Mouse (Mus musculus) midbrain, postnatal 0 days (tissue): Measurements from ENCODE around the gene Upk3bl. TPM values are rescaled to one million over a fixed set of nuclear protein-coding genes. Genes with fewer than 3 reads are reported as not detected.

Experiments used
- ATAC-seq: fragments of 200-750 bp; cut with Nextera tagmentation; 2 replicates; pipeline ENCODE4 v1.8.0; 2017; ENCODE audit warnings: moderate number of reproducible peaks, mild to moderate bottlenecking, moderate TSS enrichment, moderate library complexity; ENCODE audit not compliant: low FRiP score
- DNase-seq: peaks from one replicate; pipeline ENCODE4 v3.0.0-alpha.2; 2015; ENCODE audit warnings: low spot score
- H3K27ac ChIP-seq: fragments of 300-500 bp; sonication (generic); 2 replicates; pipeline ENCODE4 v1.5.1; 2014; ENCODE audit warnings: low read depth, mild to moderate bottlenecking, low read length, mixed read lengths
- H3K27me3 ChIP-seq: fragments of 300-500 bp; sonication (generic); 2 replicates; pipeline ENCODE4 v1.6.1; 2014; ENCODE audit warnings: low read length, control low read depth, mixed read lengths; ENCODE audit not compliant: insufficient read depth
- H3K36me3 ChIP-seq: fragments of 300-500 bp; sonication (generic); 2 replicates; pipeline ENCODE4 v1.6.1; 2014; ENCODE audit warnings: low read length, control low read depth, mixed read lengths; ENCODE audit not compliant: insufficient read depth
- H3K4me1 ChIP-seq: fragments of 300-500 bp; sonication (generic); 2 replicates; pipeline ENCODE4 v1.6.1; 2014; ENCODE audit warnings: mild to moderate bottlenecking, control low read depth, antibody characterized with exemption, low read length, mixed read lengths; ENCODE audit not compliant: insufficient read depth
- H3K4me2 ChIP-seq: fragments of 300-500 bp; sonication (generic); 2 replicates; pipeline ENCODE4 v1.6.1; 2014; ENCODE audit warnings: low read depth, mild to moderate bottlenecking, low read length, mixed read lengths; ENCODE audit not compliant: poor library complexity, severe bottlenecking
- H3K4me3 ChIP-seq: fragments of 300-500 bp; sonication (generic); 2 replicates; pipeline ENCODE4 v1.5.1; 2014; ENCODE audit warnings: low read depth, mild to moderate bottlenecking, low read length, moderate library complexity
- H3K9ac ChIP-seq: fragments of 300-500 bp; sonication (generic); replicated peaks from 2 replicates; pipeline ENCODE4 v1.6.1; 2014; ENCODE audit warnings: mild to moderate bottlenecking, low read length, moderate library complexity, mixed read lengths; ENCODE audit not compliant: poor library complexity, severe bottlenecking
- H3K9me3 ChIP-seq: fragments of 300-500 bp; sonication (generic); 2 replicates; pipeline ENCODE4 v1.6.1; 2016; ENCODE audit warnings: low read length, control low read depth
- CTCF ChIP-seq: IDR thresholded peaks from 2 replicates; pipeline ENCODE4 v1.5.1; 2016; ENCODE audit warnings: antibody characterized with exemption, mild to moderate bottlenecking
- WGBS: fragments of 180-500 bp; shearing (Covaris S2); extraction: QIAGEN DNeasy Blood & Tissue Kit; methylation state at CpG from one replicate; pipeline ENCODE4 v1.1.7; 2014; 5-methylcytosine and 5-hydroxymethylcytosine counted together
- polyA plus RNA-seq: library from polyadenylated mRNA; unstranded; fragments of >200 nt; fragmentation: Nextera tagmentation; extraction: Ambion mirVana; gene quantifications from 2 replicates; pipeline ENCODE4 v1.2.1, GENCODE M21; 2015
- total RNA-seq: library from RNA; depleted of rRNA; stranded (reverse); fragments of >200 nt; gene quantifications from 2 replicates; pipeline ENCODE4 v1.2.3, GENCODE M21; 2014

Upk3bl gene
- total and polyA plus RNA-seq, 2 experiments from 2014 or later, result not detected

DNA sequence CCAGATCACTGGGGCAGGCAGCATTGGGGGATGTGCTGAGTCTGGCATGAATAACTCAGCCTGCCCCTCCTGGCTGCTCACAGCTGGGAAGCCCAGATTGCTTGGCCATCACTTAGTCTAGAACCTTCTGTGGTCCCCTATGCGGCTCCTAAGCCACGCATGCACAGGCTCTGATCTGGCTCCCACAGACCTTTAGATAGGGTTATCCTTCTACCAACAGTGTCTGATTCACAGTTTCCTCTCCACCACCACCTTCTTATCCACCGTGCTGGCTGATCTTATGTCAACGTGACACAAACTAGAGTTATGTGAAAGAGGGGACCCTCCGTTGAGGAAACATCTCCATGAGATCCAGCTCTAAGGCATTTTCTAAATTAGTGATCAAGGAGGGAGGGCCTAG, 20.8 kb downstream of the Upk3bl start:
- Histone ChIP-seq H3K36me3 (no peaks in the 10 kb centered on the region), H3K9me3 (no peaks in the 10 kb centered on the region), H3K4me1 (no peaks in the 10 kb centered on the region), H3K27me3 (no peaks in the 10 kb centered on the region), H3K9ac (no peak overlapping the region), H3K27ac (no peak overlapping the region), H3K4me2 (no peak overlapping the region), H3K4me3 (no peak overlapping the region)
- 96% methylated on average over 5 of the region's 5 CpGs for WGBS
- no peak for TF ChIP-seq CTCF
- no peak for DNase-seq
- no peak for ATAC-seq

DNA sequence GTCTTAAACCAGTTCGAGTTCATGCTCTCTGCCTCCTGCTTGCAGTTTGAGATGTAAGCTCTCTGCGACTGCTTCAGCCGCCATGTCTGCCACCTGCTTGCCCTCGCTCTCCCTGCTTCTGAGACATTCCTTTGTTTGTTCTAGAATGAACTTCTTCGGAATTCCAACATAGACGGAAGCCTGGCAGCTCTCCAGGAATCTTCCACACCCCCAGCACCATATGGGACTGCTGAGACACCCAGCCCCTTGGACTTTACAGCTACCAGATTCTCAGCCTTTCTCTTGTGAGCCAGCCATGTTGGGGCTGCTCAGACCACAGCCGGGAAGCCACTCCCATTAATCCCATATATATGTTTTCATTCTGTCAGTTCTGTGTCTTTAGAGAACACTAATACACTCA, 22.0 kb downstream of the Upk3bl start:
- DNase-seq, result peak; percentile 2
- H3K27me3 ChIP-seq, result no peaks in the 10 kb centered on the region
- no peak overlapping the region for H3K4me3 ChIP-seq
- H3K27ac ChIP-seq, result no peak overlapping the region
- H3K9me3 ChIP-seq, result no peaks in the 10 kb centered on the region
- no peaks in the 10 kb centered on the region for H3K4me1 ChIP-seq
- no peak overlapping the region for H3K4me2 ChIP-seq
- no peak for TF ChIP-seq CTCF
- WGBS, result 44% methylated on average over 7 of the region's 7 CpGs
- H3K9ac ChIP-seq, result no peak overlapping the region
- no peak for ATAC-seq
- no peaks in the 10 kb centered on the region for H3K36me3 ChIP-seq

DNA sequence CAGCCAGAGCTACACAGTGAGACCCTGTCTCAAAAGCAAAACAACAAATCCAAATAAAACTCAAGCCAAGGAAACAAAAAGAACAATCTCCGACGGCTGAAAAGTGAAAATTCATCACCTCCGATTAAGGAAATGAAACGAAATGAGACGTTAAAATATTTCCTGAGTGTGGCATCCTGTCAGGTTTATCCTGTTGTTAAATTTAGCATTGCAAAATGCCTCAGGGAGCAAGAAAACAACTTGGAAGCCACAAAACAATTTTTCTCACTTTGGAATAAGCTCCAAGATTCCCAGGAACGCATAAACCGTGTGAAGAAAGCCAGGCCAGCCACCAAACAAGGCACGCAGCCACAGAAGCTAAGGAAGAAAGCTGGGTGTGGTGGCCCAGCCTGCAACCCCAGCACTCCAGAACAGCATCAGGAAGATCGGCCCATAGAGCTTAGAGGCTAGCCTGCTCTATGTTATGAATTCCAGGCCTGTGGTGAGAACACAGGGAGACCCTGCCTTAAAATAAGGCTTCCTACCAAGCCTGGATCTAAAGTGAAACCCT, 22.8 kb downstream of the Upk3bl start:
- no peaks in the 10 kb centered on the region for H3K9me3 ChIP-seq
- H3K4me1 ChIP-seq, result no peaks in the 10 kb centered on the region
- H3K4me2 ChIP-seq, result no peak overlapping the region
- 87% methylated on average over 9 of the region's 9 CpGs for WGBS
- no peak overlapping the region for H3K27ac ChIP-seq
- no peaks in the 10 kb centered on the region for H3K27me3 ChIP-seq
- ATAC-seq (no peak), DNase-seq (no peak)
- H3K36me3 ChIP-seq, result no peaks in the 10 kb centered on the region
- TF ChIP-seq CTCF, result no peak
- H3K9ac ChIP-seq, result no peak overlapping the region
- H3K4me3 ChIP-seq, result no peak overlapping the region

DNA sequence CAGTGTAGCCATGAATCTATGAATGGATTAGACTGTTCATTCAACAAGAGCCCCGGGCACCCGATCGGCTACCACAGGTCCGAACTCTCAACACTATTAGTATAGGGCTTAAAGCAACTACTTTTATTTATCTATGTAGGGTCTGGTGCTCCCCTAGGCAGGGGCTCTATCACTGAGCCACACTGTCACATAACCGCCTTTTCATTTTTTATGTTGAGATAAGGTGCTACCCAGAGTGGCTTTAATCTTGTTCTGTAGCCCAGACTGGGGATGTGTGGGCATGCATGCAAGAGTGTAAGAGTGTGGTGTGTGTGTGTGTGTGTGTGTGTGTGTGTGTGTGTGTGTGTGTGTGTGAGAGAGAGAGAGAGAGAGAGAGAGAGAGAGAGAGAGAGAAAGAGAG, 23.8 kb downstream of the Upk3bl start:
- no peak for DNase-seq
- no peak overlapping the region for H3K9ac ChIP-seq

DNA sequence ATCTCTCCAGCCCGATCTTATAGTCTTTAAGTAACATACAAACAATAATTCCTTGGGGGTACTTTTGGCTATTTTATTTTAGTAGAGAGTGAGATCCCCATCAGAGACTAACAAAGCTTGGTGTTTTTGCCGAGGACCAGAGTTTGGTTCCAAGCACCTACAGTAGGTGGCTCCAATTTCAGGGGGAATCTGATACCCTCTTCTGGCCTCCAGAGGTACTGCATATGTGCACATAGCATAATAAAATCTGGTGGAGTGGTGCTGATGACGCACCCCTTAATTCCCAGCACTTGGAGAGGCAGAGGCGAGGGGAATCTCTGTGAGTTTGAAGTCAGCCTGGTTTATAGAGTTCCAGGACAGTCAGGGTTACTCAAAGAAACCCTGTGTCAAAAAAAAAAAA, 28.1 kb downstream of the Upk3bl start:
- WGBS, result 80% methylated on average over 4 of the region's 4 CpGs
- Histone ChIP-seq H3K36me3 (no peaks in the 10 kb centered on the region), H3K9ac (no peak overlapping the region), H3K27ac (no peak overlapping the region), H3K4me2 (no peak overlapping the region), H3K27me3 (no peaks in the 10 kb centered on the region), H3K4me3 (no peak overlapping the region), H3K4me1 (peaks cover 7% of the 10 kb centered on the region; the same call in 1 of the 2 replicates), H3K9me3 (no peaks in the 10 kb centered on the region)
- DNase-seq (no peak), ATAC-seq (no peak)
- peak; percentile 41 for TF ChIP-seq CTCF

More for the DNA sequence above, 23.8 kb downstream of the Upk3bl start:
- TF ChIP-seq CTCF, result no peak
- no peak overlapping the region for H3K27ac ChIP-seq
- no peak for ATAC-seq
- WGBS, result 91% methylated on average over 5 of the region's 5 CpGs
- no peaks in the 10 kb centered on the region for H3K4me1 ChIP-seq
- no peaks in the 10 kb centered on the region for H3K9me3 ChIP-seq
- H3K36me3 ChIP-seq, result no peaks in the 10 kb centered on the region
- no peak overlapping the region for H3K4me3 ChIP-seq
- H3K4me2 ChIP-seq, result no peak overlapping the region
- no peaks in the 10 kb centered on the region for H3K27me3 ChIP-seq

DNA sequence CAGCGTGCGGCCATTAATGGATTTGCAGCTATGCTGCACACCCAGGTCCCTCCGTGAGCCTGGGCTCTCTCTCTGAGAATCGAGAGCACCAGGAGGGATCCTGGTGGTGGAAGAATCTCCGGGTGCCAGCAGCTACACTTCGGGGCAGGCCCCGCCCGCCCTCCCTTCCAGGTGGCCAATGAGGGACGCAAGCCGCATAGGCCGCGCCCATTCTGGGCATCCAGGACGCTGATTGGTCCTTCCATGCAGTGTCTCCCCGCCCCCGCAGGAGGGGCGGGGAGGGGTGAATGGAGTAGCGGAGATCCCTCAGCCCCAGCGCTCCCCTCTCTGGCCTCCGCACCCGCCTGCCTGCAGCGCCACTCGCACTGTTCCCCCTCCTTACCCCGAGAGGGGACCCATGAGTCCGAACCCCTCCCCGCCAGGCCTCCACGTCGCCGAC, 29.4 kb downstream of the Upk3bl start, which contains the start of gene Rasa4:
Gene Rasa4, plus strand, starts transcription at position 248 of the 439 bp plus-strand sequence.
- H3K27ac ChIP-seq, result peak within 1 kb of the TSS; percentile 27; the same call in 1 of the 2 replicates
- no peaks in the 10 kb centered on the region for H3K9me3 ChIP-seq
- DNase-seq (peak; percentile 97), ATAC-seq (peak; percentile 93)
- under 1% methylated on average over 25 of the region's 28 CpGs for WGBS
- H3K36me3 ChIP-seq, result no peaks in the 10 kb centered on the region
- peak within 1 kb of the TSS; percentile 65 for H3K4me3 ChIP-seq
- no peaks in the 10 kb centered on the region for H3K27me3 ChIP-seq
- peaks cover 7% of the 10 kb centered on the region; the same call in 1 of the 2 replicates for H3K4me1 ChIP-seq
- peak; percentile 30; the same call in 1 of the 2 replicates for TF ChIP-seq CTCF
- H3K4me2 ChIP-seq, result peak within 1 kb of the TSS; percentile 76
- H3K9ac ChIP-seq, result peak within 1 kb of the TSS; percentile 69
